Mouse (Mus musculus) liver, adult 2 months (tissue): ENCODE results near the gene Mzt1.

Experiments
- CTCF ChIP-seq: fragments of 200-500 bp; IDR thresholded peaks from 2 replicates; pipeline ENCODE4 v1.5.1; 2011; ENCODE audit warnings: low read depth, low read length, control low read depth
- POLR2A ChIP-seq: fragments of 200-500 bp; IDR thresholded peaks from 2 replicates; pipeline ENCODE4 v1.6.1; 2011; ENCODE audit warnings: low read length, control low read depth; ENCODE audit not compliant: insufficient read depth; ENCODE audit errors: extremely low read depth

DNA sequence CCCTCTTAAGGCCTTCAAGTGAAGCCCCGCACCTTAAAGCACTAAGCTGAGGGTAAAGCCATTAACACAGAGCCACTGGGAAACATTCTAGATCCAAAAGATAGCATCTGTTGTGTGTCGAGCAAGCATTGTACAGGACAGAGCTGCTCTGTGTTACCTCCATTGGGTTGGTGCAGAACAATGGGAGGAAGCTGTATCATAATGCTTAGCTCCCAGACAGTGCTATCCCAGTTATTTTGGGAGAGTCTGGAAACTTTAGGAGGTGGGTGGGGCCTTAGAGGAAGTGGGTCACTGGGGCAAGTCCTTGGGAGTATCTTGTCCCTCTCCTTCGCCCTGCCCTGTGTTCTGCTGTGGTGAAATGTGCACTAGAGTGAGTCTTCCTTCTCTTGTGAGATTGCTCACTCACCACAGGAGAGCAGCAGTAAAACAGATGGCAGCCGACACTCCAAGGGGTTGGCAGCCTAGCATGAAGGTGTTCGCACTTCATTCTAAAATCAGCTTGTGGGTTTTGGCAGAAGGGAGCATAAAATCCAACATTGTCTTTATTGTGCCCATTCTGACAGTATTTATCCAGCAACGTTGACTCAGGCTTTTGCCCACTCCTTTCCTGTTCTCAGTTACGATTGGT lies 13.1 kb upstream of the Mzt1 start:
- TF ChIP-seq CTCF (no peak), POLR2A (no peak)
